13 mouse cellular contexts compared by ENCODE assay signal in the genomic region with DNA sequence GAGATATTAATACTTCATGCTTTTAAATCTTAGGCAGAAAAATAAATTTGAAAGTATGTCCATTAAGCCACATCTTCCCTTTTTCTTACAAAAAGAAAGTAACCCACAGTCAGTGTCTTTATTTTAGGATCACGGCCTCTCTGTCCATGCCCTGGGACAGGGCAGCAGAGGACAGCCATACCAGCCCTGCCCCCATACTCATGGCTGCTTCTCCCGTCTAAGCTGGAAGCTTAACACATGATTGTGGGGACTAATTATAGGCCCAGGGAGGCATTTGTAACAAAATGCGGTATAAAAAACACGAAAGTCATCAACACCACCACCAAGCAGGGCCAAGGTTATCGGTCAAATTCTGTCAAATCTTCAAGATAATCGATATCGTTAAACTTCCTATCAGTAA.
"Had no signal": no experiment of that assay in that cellular context is flagged by ENCODE, and none has a peak within 500 bp of the region (broad histone marks: within the 10 kb centered on the region; RNA-seq: fewer than 3 reads in every experiment).

No protein-coding gene starts in this region.

- DNase-seq: kidney, postnatal 14 days; left cerebral cortex, postnatal 4 days; lung, embryonic 14.5 days; lung, postnatal 10 days; lung, postnatal 4 days; right cerebral cortex, postnatal 14 days; thymus, postnatal 4 days had no signal

- H3K9me3 ChIP-seq: kidney, embryonic 15.5 days; limb, embryonic 13.5 days; midbrain, embryonic 15.5 days; neural tube, embryonic 12.5 days; stomach, embryonic 15.5 days had no signal

- H3K4me2 ChIP-seq: kidney, embryonic 15.5 days; limb, embryonic 13.5 days; lung, embryonic 14.5 days; midbrain, embryonic 15.5 days; neural tube, embryonic 12.5 days; stomach, embryonic 15.5 days had no signal

- H3K27me3 ChIP-seq: kidney, embryonic 15.5 days; limb, embryonic 13.5 days; midbrain, embryonic 15.5 days; neural tube, embryonic 12.5 days; stomach, embryonic 15.5 days had no signal

- H3K4me1 ChIP-seq: limb, embryonic 13.5 days; stomach, embryonic 15.5 days had no signal

- H3K9ac ChIP-seq: kidney, embryonic 15.5 days; limb, embryonic 13.5 days; lung, embryonic 14.5 days; midbrain, embryonic 15.5 days; neural tube, embryonic 12.5 days; stomach, embryonic 15.5 days had no signal

- H3K27ac ChIP-seq: kidney, embryonic 15.5 days; limb, embryonic 13.5 days; midbrain, embryonic 10.5 days; midbrain, embryonic 15.5 days; neural tube, embryonic 12.5 days; stomach, embryonic 15.5 days had no signal

- H3K4me3 ChIP-seq: kidney, embryonic 15.5 days; limb, embryonic 13.5 days; midbrain, embryonic 10.5 days; midbrain, embryonic 15.5 days; neural tube, embryonic 12.5 days; stomach, embryonic 15.5 days had no signal

- ATAC-seq: midbrain, embryonic 15.5 days had no signal
